Mouse (Mus musculus): Measurements from ENCODE around the gene 4930404H24Rik.
A peak's percentile ranks its signal among the peaks of the same experiment; 100 is the strongest.

4930404H24Rik gene

DNA sequence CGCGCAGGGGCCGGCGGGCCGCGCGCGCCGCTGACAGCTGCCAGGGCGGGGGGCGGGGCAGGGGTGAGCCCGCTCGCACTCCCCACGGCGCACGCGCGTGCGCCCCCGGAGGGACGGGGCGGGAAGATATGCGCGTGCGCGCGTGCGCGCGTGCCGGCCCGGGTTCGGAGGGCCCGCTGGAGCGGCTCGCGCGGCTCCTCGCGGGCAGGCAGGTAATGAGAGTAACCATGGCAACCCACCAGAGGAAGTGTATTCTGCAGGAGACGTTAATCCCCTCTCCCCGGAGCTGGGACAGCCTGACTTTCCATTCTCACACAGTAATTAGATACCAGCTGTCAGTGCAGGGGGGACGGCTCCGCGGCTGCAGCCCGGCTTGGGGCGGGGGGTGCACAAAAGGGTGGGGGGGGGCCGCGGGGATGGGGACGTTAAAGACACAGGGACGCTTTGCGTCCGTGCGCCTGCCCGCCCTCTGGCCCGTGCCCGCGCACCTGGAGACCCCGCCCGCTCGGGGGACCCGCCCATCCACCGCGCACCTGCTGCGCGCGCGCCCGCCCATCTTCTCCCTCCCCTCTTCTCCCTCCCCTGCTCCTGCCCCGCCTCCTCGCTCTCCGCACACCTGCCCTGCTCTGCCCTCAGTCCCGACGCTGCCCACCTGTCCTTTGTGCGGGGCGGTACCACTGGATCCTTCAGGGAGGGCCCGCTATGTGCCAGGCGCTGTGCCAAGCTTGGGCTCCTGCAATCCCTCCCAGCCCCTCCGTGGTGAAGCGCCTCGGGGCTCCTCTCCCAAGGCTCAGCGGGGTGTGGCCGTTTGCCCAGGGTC is at the start of gene 4930404H24Rik:
Gene 4930404H24Rik (plus strand): TSS at position 218 of the 820 bp plus-strand sequence.
- DNase-seq (ENCODE audit: low read depth, low spot score) = peak; percentile 87

DNA sequence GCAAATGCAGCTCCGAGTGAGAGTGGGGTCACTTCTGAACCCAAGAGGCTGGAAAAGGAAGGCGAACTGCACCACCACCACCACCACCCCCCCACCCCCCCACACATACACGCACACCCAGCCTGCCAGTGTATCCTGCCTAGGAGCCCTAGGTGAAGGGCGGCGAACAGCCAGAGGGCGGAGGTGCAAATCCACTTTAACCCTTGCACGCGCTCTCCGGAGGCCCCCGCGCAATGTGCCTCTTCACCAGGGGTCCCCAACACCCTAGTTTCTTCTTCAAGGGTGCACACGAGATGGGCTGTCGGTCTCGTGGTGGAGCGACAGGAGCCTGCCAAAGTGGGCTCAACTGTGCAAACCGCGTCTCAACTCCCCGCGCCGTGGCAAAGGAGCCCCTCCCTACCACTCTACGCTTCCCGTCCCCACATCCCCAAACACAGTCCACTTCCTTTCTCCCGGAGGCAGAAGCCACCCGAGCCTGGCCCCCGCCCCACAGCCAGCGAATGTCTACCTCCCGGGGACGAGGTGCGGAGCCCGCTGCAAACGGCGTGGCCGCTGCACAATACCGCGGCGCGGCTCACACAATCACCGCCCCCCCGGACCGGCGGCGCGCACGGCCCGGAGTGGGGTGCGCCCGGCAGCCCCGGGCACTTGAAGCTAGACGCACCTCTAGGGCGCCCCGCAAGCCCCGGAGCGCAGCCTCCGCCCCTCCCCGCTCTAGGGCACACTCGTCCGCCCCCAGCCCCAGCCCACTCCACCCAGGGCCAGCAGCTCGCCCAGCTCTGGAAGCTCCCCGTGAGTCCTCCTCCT is 49.0 kb upstream of the 4930404H24Rik start:
- peak; percentile 37 for DNase-seq (ENCODE audit: low read depth, low spot score)

DNA sequence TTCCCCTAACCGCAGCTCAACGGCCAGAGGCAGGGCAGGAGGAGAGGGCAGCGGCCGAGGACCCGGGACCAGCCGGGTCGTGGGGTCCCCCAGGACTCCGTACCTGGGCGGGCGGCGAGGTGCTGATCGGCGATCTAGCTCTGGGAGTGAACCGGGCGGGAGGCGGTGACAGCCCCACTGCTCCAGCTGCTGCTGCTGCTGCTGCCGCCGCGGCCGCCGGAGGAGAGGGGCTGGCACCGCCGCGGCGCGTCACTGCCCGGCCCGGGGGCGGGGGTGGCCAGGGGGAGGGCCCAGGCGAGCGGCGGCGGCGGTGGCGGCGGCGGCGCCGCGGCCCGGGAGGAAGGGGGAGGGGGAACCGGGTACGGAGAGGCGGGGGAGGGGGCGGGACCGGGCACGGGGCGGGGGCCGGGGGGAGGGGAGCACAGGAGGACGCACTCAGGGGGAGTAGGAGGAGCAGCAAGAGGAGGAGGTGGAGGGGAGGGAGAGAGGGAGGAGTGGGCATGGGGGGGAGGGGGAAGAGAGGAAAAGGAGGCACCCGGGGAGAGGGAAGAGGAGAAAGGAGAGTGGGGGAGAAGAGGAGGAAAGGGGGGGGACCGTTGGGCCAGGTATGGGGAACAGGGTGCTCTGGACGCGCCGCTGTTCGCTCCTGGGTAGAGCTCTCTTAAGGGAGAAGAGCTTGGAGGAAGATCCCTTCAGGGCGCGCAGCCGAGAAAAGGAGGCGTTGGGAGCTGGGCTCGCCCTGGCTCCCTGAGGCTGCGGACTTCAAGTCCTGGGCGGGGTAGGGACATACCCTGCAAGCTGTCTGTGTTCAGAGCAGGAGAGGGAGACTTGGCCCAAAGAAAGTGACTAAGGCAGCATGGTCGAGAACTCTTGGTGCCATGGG is 48.1 kb upstream of the 4930404H24Rik start:
- peak; percentile 75 for DNase-seq (ENCODE audit: low read depth, low spot score)

DNA sequence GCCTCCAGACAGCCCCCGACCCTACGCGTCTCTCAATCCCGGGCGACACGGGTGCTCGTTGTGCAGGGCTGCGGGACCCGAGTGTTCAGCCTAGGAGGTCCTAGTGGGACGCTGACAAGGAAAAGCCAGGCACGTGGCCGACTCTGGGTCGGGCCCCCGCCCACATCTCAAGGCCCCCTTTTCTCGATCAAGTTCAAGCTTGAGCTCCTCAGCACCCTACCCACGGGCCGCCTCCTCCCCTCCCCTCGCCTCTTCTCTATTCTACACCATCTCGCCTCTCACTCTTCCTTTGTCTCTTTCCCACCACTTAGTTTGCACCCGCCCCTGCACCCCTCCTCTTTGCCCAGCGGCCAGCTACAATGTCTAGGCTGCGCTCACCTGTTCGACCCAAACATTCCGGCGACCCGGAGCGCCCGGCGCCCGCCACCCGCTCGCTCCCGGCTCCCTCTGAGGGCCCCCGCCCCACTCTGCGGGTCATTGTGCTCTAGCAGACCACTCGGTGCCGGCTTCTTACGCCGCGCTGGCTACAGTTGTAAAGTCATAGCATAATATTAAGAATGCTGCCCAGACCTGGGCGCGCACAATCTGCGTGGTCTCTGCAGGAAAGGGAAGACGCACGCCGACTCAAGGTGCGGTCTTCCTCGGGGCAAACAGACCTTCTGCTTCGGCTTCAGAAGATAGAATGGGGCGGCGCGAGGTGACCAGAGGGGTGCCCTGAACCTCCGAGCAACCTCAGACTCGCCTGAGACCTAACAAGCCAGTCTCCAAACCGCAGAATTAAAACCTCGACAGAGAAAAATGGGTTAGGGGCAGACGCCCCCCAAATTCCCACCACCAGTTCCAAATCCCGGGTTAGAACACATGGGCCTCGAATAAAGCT is 47.2 kb upstream of the 4930404H24Rik start:
- DNase-seq (ENCODE audit: low read depth, low spot score) = peak; percentile 61

DNA sequence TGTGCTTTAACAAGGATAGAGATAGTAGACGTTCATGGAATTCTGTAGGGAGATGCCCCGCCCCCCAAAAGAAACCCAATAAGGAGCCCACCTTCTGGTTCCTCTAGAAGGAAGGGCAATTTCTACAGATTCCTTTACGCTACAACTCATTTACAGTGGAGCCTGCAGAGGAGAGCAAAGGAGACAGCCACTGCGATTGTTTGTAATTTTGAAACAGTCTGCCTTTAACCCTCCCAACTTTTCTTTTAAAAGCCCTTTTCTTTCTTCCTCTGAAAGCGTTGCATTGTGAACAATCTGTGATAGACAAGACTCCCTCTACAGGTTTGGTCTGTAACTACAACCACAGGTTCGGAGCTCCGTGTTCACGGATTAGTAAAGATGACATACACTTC is 46.6 kb upstream of the 4930404H24Rik start:
- DNase-seq (ENCODE audit: low read depth, low spot score) = peak; percentile 84

DNA sequence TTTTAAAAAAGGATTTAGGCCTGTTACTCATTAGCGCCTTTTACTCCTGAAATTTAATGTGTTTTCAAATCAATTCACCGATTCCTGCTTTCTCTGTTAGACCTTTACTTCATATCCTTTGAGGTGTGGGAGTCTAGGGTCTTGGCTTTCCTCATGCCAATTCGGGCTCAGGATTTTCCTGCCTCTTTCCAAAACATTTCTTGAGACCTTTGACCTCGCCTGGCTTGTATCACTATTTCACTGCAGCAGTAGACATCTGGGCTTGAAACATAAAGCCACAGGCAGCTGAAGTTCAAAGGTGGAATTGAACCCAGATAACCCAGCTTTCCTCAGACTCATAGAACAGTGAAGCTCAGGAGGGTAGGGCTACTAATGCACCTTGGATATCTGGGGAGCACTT is 46.1 kb upstream of the 4930404H24Rik start:
- DNase-seq (ENCODE audit: low read depth, low spot score) = peak; percentile 56

DNA sequence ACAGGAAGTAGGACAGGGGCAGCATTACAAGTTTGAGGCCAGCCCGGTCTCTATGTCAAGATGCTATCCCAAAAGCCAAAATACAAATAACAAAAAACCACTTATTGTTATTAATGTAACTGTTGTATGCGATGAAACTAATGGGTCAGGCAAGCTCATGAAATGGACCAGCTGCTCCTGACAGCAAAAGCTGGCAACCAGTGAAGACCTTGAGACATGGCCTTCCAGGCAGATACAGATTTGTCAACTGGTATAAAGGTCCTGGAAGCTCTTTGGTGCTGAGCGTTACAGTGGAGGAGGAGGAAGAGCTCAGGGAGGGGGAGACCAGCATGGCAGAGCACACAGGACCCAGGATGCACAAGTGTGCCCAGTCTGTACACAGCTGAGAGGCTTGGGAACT is 44.9 kb upstream of the 4930404H24Rik start:
- DNase-seq (ENCODE audit: low read depth, low spot score) = no peak

DNA sequence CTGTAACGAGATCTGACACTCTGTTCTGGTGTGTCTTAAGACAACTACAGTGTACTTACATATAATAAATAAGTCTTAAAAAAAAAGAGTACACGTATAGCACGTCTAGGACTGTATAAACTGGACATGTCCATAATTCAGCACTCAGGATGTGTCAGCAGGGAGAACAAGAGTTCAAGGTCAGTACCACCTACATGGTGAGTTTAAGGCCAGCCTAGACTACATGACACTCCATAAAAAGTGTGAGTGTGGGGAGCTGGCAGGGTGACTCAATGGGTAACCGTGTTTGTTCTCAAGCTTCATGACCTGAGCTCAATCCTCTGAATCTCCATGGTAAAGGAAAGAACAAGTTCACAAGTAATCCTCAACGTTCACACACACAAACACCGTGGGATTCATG is 44.1 kb upstream of the 4930404H24Rik start:
- DNase-seq (ENCODE audit: low read depth, low spot score) = no peak

DNA sequence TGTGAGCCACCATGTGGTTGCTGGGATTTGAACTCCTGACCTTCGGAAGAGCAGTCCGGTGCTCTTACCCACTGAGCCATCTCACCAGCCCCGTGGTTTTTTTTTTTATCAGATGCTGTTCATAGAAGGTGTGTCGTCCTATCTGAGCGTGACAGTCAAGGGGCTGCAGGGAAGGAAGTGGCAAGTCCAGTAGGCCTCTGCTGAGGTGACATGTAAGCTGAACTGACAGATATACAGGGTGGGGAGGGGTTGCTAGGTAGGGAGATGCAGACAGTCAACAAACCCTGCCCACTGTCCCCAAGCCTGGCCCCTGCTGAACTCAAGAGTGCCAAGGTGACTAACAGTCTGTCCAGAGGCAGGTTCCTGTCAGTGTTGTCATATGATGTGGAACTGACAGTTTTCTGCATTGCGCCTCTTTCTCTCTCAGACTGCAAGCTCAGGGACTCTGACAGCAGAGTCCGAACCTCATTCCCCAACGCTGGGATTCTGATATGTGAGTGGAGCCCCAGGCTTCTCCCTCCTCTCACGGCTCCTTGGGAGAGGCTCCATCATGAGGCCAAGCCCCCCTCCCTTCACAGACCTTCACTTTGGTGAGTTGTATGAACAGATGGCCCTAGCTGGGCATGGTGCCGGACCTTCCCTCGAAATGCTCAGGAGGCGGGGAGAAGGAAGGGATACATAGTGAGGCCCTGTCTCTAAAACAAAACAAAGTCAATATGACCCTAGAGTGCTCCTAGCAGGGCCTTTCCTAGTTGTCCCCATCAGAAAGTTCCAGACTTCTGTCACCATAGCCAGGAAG is 38.4 kb upstream of the 4930404H24Rik start:
- no peak for DNase-seq (ENCODE audit: low read depth, low spot score)

DNA sequence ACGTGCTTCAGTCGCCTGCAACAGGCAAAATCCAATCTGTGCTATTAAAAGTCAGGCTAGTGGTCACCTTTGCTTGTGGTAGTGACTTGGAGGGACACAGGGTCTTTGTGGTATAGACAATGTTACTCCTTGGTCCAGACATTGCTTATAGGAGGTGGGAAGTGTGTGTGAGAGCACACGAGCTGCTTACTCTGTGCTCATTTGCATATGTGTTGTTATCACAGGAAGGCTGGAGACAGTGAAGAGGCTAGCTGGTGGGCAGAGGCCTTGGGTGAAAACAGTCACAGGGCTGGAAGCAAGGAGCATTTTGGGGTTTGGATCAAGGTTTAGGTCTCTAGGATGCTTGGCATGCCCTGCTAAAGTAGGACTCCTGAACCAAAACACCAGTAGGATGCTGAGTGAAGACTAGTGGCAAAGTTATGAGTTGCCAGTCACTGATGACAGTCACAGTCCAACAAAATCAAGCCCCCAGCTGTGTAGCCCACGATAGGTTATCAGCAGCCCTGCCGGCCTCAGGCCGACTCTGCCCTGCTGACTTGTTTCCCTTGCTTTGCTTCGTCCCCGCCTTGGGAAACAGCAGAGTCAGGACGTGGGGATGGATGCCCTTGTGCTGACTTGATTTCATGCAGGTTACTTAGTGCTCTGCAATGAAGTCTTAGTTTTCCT is 37.6 kb upstream of the 4930404H24Rik start:
- no peak for DNase-seq (ENCODE audit: low read depth, low spot score)

DNA sequence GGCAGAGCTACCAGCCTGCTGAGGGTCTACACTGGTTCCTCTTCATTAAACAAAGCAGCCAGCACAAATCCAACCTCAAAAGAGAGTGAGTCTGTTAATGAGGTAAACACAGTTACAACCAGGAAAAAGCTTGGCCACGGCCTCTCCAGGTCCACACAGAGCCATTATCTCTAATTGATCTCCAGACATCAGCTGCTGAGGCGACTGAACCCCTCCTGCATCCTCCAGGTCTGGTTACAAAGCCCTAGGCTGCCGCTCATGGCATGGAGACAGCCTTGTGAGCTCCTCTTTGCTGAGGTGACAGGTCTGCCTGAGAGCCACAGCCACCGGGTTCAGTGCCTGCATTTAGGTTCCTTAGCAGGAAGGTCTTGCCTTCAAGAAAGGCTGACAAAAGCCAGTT is 35.1 kb upstream of the 4930404H24Rik start:
- no peak for DNase-seq (ENCODE audit: low read depth, low spot score)

DNA sequence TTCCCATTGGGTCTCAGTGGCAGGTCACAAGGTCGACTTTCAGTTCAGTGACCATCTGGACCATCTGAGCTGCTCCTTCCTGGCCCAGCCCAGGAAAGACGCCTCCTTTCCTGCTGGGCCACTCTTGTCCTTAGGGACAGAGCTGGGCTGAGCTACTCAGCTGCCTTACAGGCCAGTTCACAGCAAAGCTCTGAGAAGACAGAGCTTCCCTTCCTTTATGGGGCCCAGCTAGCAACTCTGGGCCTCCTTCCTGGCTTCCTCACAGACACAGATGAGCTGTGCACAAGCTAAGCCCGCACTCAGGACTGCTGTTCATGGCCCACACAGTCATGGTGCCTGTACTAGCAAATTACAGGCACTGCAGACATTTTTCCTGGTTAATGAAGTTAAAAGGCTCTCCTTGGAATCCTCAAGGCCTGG is 34.6 kb upstream of the 4930404H24Rik start:
- peak; percentile 34 for DNase-seq (ENCODE audit: low read depth, low spot score)

DNA sequence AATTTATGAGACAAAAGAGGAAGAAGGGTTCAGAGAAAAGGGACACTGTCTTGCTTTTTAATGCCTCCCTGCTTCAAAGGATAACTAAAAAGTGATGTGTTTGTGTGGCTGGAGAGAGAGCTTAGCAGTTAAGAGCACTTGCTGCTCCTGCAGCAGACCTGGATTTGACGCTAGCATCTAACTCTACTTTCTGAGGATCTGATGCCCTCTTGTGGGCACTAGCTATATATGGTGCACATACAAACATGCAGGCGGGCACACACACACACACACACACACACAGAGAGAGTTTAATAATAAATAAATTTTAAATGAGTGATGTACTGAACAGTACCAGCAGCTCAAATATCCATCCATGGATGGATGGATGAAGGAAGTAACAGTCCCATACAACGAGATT is 29.3 kb upstream of the 4930404H24Rik start:
- no peak for DNase-seq (ENCODE audit: low read depth, low spot score)

DNA sequence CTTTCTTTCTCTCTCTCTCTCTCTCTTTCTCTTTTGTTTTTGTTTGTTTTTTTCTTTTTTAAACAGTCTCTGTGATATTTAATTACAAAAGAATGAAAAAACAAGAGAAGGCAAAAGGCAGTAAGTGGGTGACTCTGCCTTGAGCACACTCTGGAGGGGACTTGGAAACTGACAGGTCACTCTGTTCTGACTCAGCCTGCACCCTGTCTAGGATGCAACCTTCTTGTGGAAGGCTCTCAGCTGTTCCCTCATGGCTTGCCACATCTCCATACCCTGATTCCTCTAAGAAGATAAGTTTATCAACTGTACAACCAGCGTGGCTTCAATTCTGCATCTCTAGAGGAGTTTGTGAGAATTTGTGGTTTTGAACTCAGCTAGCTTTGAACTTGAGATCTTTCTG is 25.2 kb upstream of the 4930404H24Rik start:
- no peak for DNase-seq (ENCODE audit: low read depth, low spot score)

DNA sequence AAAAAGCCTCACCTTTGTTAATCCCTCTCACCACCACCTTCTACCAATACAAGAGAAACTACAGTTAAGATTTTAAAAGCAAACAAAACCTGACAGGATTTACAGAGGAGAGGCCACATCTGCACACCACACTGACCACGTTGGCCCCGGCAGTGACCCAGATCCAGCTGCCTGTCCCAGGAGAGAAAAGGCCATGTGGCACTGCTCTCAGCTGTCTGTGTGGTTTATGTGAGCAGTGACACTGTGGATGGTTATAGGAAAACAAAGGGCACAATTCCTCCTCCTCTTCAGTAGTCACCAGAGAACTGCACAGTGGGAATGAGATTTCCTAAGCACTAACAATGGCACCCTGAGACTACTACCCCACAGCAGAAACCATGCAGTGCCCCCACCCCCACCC is 23.3 kb upstream of the 4930404H24Rik start:
- DNase-seq (ENCODE audit: low read depth, low spot score) = no peak

DNA sequence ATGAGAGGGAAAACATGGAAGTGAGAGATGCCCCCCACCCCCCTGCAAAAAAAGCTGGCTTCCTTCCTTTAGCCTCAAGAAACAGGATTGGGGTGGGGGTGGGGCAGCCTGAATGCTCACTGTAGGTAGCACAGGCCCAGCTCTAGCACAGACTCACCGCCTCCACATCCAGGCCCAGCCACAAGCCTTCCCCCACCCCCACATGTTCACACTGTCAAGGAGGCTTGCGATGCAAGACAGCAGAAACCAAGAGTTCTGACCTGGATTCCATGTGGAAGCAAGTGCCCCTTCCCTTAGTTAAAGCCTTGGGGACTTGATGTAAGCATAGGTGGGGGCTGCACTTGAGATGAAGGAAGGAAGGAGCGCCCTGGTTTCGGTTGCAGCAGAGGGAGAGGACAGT is 22.8 kb upstream of the 4930404H24Rik start:
- no peak for DNase-seq (ENCODE audit: low read depth, low spot score)

DNA sequence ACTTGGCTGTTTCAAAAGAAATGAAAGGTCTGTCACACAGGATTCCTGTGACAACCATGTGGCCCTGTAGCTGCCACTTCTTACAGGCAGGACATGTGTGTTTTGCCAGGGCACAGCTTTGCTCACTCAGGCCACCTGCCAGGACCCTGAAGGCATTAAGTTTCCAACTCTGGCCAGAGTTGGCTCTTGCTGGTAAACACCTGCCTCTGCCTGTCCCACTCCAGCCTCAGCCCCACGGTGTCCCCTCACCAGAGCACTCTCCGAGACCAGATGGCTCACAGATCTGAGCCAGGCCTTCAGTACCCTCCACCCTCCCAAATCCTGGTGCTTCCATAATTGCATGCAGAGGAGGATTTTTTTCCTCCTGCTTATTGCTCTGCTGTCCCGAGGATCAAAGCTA is 21.6 kb upstream of the 4930404H24Rik start:
- no peak for DNase-seq (ENCODE audit: low read depth, low spot score)

DNA sequence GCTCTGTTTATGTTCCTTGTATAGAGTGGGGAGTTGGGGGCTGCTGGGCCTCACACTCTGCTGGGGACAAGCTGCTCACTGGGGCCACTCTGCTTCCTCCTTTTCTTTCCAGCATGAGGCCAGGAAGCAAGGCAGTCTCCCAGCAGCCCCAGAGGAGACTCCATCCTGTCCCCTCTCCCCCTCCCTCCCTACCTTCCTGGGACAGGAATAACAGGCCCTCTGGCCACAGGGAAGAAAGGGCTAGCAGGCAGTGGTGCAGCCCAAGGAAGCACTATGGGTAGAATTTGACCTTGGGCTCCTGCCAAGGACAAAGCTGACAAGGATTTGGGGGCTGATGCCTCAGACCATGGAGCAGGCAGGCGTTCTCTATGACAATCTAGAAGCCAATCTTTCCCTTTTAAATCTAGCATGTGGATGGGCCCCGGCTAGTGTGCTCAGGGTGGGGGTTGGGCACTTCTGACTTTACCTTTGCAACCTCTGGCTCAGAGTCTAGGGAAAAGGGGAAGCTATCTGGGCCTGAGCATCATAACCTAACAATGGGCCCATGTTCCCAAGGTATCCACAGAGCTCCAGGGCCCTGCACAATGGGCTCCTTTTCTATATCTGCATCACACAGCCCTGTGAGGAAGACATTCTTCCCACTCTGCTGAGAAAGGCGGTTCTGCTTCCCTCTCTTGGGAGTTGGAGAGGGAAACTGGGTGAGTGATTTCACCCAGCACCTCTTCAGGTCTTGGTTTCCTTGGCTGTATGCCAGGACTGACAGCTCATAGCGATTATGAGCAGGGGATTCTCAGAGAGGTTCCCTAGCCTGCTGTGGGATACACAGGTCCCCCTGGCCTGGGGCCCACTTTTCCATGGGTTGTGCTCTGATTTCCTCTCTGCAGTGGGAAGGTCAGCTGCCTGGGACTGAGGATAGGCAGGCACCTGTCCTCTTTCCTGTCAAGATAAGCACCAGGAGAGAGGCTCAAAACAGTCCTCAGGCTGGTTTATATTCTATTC is 17.2 kb upstream of the 4930404H24Rik start:
- DNase-seq (ENCODE audit: low read depth, low spot score) = no peak

Data from mesoderm, embryonic 11.5 days (tissue).